Mouse (Mus musculus): ENCODE results near the gene Zfp668. TPM values are rescaled to one million over a fixed set of nuclear protein-coding genes. Genes with fewer than 3 reads are reported as not detected.
"Not testable (repeated sequence)": the region's sequence is repeated elsewhere in the genome, so short reads cannot be mapped to it uniquely, and the experiment has no call there.

The Zfp668 gene
- total RNA-seq, 2 experiments from 2014 or later: 2.4 to 3.6 TPM

DNA sequence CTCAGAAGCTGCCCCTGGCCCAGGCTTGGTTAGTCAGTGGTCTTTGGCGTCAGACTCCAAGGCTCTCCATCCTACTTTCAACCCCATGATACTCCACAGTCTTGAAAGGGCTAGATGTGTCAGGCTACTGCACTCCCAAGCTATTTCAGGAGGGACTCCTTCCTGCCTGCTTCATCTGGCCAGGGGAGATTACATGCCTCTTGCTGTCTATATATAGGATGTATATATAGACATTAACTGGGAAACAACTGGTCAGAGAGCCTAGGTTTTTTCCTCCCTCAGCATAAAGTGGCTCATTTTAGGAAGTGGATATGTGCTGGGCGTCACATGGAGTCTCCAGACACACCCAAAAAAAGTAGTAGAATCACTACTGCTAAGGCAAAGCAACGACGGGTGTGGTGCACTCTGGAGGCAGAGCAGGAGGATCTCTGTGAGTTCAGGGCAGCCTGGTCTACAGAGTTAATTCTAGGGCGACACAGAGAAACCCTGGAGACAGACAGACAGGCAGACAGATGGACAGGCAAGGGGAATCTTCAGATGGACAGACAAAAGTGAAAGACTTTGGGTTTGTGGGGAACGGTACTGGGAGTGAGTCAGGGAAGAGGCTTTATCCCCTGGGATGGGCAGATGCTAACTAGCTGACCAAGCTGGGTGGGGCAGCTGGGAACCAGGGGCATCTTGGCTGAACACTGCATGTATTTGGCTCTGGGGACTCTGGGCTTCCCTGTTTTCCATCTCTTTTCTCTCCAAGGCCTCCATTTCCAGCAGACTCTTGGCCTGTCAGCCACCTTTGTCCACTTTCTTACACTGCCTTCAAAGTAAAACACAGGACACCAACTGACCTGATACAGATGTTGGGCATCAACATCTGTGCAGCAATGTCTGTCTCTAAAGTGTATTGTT is 26.4 kb downstream of the Zfp668 start:
- DNase-seq: peak; percentile 28 to 33
- intact Hi-C loops (cut with DNase I): no loop called here

DNA sequence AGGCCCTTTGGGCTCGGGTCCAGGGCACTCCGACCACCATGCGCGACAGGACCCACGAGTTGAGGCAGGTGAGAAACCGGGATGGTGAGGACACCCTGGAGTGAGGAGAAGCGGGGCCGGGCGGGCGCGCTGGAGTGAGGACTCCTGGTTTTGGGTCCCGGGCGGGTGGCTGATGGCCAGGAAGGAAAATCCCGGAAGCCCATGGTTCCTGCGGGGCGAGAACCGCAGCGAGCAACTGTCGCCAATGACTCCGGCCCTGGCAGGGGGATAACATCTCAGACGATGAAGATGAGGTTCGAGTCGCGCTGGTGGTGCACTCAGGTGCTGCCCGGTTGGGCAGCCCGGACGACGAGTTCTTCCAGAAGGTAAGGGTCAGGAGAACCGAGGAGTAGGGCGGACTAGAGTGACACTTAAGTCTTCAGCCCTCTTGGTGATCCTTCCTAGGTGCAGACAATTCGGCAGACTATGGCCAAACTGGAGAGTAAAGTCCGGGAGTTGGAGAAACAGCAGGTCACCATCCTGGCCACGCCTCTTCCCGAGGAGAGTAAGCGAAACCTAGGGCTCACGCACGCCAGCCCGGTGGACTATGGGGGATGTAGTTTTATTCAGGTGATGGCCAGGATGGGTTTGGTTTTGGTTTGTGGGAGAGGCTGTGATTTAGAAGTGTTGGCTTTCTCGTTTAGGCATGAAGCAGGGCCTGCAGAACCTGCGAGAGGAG is 34.5 kb downstream of the Zfp668 start:
- peak; percentile 70 for DNase-seq
- intact Hi-C loops (cut with DNase I): loop anchor here (1.0 kb wide), 1 partner anchor 33 kb away; no protein-coding TSS in a partner anchor

DNA sequence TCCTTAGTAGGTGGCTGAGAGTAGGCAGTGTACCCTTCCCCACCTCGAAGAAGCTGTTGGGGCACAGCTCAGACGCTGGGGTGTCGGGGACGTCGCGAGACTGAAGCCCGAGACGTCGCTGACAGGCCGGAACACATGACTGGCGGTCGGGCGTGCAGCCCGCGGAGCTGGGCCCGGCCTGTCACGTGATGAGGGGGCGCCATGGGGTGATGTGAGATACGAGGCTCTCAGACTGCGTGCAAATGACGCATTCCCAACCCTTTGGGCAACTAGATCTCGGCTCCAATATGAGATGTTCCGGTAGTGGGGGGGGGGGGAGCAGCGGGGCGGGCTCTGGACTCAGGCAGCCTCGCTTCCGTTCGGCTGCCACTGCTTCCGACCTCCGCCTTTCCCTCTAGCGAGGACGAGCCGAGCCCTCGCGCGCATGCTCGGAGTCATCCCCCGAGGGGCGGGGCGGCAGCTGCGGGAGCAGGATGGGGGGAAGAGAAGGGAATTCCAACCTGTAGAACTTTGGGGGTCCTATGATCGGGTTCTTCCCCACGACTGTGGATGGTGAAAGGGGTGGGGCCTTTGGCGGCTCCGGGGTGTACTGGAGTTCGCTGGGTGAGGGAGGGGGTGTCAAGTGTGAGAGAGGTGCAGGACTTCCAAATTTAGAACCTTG is 35.2 kb downstream of the Zfp668 start:
- intact Hi-C loops (cut with DNase I): no loop called here
- DNase-seq: peak; percentile 92 to 93

DNA sequence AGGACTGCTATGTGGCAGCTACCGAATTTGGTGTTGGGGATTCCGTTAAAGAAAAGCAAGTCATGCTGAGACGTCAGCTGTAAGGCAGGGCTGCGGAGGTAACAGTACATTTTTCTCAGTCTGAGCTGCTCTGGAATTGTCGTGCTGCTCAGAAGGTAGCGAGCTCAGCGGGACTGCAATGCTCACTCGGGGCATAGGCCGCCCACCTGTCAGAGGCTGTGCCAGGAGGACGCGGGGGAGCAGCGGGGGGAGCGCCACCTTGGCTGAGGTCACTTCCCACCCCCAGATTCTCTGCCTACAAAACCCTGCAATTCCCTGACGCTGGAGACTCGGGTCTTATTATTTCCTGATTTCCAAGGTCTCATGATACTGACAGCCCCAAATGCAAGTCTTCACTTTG is 35.7 kb downstream of the Zfp668 start:
- peak in 1 of 2 experiments; percentile 34 for DNase-seq
- intact Hi-C loops (cut with DNase I): no loop called here

DNA sequence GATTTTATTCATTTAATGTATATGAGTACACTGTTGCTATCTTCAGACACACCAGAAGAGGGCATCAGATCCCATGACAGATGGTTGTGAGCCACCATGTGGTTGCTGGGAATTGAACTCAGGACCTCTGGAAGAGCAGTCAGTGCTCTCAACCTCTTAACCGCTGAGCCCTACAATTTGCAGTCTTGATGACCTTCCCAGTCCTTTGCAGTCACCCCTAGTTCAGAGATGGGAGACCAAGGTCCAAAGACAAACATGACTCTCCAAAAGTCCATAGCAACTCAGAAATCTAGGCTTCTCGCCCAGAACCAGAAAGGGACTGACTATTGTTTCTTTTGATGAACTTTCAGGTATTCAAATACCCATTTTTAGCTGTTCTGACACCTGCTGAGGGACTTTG is 36.6 kb downstream of the Zfp668 start:
- DNase-seq; intact Hi-C loops (cut with DNase I): not testable (repeated sequence)

DNA sequence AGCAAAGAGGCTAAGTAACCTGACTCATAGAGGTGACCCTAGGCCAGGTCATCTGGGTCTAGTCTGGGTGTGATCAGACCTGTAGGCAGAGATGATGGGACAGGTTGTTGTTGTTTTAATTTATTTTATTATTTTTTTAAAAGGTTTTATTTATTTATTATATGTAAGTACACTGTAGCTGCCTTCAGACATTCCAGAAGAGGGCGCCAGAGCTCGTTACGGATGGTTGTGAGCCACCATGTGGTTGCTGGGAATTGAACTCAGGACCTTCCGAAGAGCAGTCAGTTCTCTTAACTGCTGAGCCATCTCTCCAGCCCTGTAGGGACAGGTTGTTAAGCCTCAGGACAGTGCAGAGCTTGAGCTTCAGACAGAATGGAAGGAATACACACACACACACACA is 38.8 kb downstream of the Zfp668 start:
- intact Hi-C loops (cut with DNase I); DNase-seq: not testable (repeated sequence)

DNA sequence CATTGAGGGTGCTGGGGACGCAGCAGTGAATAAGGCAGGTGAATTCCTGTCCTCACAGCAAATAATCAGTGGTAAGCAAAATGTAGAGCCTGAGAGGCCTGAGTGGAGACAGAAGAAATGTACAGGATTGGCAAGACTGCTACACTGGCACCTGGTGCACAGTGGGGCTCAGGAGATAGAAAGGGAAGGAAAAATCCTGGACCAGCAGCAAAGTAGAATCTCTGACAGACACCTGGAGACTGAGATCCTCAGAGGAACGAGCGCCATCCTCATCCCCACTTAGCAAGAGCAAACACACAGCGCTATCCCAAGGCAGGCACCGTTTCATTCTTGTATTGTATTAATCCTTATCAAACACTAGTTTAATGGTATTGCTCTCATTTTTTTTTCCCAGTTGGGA is 39.2 kb downstream of the Zfp668 start:
- no peak for DNase-seq
- intact Hi-C loops (cut with DNase I): no loop called here

DNA sequence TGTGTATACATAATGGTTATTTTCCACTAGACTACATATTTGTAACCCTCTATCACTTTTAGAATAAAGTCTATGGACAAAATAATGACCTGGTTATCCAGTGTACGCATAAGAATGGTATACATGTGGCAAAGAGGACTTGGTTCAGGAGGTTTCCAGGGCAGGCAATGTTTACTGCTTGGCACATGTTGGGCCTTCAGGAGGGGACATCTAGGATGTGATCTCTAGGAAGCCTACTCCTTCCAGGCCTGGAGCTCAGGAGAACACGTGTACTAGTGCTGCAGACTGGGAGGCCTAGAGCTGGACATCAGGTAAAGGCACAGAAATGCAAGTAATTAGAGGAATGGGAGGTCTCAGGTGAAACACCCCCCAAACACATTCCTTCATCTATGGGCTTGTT is 41.1 kb downstream of the Zfp668 start:
- intact Hi-C loops (cut with DNase I): loop anchor here (2.0 kb wide), 1 partner anchor 33 kb away; no protein-coding TSS in a partner anchor
- DNase-seq: no peak

DNA sequence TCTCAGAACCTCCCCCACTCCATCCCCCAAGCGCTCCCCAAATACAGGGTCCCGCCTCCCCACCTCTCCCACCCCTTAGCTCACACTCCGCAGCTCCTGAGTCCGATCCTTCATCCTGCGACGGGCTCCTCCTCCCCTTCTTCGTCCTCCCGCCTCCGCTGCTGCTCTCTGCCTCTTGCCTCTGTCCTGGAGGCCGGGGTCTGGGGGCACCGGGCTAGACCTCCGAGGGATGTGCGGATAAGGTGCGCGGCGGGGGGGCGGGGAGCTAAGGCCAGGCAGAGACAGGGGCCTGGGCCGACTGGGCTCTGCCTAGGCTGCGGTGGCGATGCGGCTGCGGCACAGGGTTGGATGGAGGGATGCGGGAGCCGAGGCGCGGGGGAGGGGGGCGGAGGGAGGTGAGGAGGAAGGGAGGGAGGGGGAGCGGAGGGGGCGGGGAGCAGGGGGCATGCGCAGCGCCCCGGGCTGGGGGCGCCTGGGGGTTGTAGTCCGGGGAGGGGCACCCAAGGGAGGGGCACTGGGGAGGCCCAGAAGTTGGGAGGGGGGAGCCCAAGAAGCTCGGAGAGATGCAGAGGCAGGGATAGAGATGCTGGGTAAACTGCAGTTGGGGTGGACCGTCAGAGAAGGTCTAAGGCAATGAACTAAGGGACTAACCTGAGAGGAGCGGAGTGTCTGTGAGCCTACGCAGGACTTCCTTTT is 52.3 kb downstream of the Zfp668 start, which contains the start of the genes Stx4a and Stx1b:
Gene Stx4a, plus strand, starts transcription at position 119 of the 696 bp plus-strand sequence.
Gene Stx1b, minus strand, starts transcription at position 374 of the 696 bp plus-strand sequence.
- intact Hi-C loops (cut with DNase I): no loop called here
- no peak for DNase-seq

DNA sequence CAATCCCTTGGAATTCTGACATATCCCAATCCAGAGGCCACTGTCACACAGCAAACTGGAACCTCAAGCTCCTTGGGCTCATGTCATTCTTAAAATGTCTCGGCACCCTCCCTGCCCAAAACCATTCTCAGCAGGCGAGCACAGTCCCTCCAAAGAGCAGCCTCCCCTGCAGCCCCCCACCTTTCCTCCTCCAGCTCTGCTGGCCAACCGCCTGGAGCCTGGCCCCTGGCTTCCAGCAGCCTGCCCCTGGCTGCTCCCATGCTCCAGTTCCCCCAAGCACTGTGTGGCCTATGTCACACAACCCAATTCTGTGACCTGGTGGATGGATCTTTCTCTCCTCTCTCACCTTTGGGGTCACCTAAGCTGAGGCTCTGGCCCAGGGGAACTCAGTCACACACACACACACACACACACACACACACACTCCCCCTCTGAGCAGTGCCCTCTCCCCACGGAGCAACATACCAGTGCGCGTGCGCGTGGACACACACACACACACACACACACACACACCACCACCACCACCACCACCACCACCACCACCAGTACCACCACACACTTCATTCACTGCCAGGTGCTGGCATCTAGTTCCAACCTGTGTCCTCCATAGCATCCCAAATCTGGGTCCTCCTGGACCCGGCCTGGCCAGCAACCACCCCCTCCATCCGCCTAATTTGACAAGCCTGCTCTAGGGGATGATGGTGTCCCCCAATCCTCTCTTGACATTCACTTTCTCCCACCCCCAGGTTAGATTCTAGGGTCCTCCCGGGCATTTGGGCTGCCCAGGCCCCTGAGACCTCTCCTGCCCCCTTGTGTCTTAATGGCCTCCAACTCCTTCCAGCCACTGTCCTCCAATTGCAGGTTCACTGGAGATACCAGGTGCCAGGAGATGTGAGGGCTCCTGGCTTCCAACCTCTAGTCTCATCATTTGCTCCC is 53.1 kb downstream of the Zfp668 start:
- intact Hi-C loops (cut with DNase I): no loop called here
- no peak for DNase-seq

DNA sequence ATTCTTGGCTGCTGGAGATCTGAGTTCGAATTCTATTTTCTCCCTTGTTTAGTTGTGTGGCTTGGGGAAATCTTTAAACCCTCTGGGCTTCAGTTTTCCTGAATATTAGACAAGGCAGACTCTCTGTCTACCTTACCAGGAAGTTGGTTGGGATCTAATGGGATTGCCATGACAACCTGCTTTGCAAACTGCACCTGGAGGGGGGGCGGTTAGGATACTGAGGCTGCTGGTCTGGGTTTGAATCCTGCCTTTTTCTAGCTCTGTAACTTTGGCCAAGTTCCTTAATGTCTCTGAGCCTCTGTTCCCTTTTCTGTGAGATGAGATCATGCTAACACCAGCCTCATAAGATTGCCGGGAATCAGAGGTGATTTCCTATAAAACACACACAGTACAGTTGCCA is 54.1 kb downstream of the Zfp668 start:
- intact Hi-C loops (cut with DNase I): no loop called here
- DNase-seq: no peak

DNA sequence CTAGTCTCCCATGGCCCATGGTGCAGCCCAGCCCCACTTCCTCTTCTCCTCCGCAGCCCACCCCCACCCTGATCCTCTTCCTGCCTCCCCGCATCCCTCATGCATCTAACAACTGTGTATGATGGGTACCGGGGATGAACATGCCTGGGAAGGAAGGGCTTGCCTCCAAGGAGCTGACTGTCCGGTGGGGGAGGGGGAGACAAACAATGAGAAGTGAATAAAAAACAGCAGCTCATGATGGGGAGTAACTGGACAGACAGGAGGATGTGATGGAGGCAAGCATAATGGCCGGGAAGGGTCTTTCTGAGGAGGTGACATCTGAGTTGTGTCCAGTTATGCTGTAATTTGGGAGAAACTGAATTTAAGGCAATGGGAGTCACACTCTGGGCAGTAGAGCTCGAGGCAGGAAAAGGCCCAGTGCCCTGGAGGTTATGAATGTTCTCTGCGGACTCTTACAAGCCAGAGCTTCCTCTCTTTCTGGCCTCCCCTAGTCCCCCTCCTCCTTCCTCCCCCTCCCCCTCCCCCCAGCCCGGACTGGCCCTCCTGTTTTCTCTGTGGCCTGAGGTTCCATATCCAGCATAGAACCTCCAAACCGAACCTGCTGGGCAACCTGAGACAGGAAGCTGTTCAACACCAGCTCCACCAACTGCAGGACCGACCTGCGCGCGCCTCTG is 55.7 kb downstream of the Zfp668 start:
- DNase-seq: no peak
- intact Hi-C loops (cut with DNase I): no loop called here

DNA sequence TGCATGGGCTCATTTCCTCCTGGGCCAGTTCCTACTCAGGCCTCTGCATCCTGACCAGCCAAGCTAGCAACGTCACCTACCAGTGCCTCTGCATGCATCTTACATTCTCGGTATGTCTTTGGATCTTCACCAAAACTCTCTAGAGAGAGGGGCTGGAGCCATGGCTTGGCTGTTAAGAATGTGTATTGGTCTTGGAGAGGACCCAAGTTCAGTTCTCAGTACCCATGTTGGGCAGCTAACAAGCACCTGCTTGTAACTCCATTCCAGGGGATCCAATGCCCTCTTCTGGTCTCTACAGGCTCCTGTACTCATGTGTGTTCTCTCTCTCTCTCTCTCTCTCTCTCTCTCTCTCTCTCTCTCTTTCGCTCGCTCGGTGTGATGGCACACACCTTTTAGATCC is 58.9 kb downstream of the Zfp668 start:
- no peak for DNase-seq

DNA sequence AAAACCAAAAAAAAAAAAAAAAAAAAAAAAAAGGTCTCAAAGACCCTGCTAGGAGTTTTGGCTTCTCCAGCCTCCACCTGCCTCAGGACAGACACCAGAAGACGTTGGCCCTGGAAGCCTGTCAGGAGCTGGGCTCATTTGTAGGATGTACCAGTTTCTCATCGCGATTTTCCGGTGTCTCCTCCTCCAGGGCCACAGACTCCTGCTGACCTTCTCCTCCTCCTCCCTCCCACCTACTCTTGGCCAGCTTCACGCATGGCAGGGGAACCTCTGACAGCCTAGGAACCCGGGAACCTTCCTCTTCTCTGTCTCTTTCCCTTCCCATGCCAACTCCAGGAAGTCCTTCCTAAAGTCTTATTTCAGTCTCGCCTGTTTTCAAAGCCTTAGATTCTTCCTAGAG is 59.6 kb downstream of the Zfp668 start:
- no peak for DNase-seq
- intact Hi-C loops (cut with DNase I): no loop called here

More for the DNA sequence above, 58.9 kb downstream of the Zfp668 start:
- intact Hi-C loops (cut with DNase I): no loop called here

DNA sequence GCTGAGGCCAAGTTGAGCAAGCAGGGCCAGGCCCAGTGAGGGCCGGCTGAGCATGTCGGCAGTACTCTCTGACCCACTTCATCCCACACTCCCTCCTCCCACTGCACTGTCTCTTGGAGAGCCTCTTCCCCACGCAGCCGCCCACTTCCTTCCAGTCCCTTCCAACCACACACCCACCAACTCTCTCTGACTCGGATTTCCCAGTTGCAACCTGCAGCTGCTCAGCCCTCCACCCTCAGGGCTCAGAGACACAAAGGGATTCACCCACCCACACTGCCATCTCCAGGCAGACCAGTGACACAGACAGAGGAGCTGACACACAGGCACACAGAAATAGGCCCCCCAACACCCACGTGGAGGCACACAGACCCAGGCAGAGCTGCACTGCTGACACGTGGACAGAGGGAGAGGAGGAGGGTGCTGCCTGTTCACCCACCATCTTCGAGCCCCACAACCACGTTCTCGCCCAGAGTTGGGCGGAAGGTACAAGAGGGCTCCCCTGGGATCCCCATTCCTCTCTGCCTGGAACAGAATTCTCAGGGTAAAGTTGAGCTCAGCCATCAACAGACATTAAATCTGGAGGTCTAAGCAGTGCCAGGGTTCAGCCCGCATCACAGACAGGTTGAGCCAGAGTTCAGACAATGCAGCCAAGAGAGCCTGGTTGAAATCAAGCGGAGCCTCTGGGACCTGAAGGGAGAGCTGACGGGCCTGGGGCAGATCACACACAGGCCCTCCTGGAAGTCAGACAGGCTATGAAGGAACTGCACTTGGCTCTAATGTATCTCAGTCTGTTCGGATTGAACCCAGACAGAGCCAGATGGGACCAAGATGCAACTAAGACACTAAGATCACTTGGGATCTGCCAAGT is 60.4 kb downstream of the Zfp668 start:
- DNase-seq: peak; percentile 61 to 66
- intact Hi-C loops (cut with DNase I): no loop called here

DNA sequence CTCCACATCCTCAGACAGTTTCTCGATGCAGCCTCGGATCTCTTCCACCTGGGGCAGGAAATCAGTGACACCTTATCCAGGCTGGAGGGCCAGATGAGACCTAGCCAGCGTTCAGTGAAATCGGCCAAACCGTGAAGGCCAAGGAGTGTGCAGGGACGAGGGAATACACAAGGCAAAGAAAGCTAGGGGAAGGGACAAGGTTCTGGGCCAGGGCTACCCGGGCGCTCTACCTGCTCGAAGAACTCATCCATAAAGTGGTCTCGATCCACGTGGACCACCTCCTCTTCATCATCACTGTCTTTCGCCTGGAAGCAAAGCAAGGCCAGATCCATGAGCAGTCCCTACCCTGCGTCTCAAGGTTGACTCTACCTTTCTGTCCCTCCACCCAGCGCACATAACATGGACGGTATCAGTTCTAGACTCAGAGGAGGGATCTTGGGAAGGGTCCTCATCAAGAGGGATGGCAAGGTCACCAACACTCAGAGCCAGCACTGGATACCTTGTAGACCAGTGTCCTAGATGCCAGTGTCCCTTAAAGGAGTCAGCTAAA is 61.4 kb downstream of the Zfp668 start:
- intact Hi-C loops (cut with DNase I): no loop called here
- DNase-seq: no peak

DNA sequence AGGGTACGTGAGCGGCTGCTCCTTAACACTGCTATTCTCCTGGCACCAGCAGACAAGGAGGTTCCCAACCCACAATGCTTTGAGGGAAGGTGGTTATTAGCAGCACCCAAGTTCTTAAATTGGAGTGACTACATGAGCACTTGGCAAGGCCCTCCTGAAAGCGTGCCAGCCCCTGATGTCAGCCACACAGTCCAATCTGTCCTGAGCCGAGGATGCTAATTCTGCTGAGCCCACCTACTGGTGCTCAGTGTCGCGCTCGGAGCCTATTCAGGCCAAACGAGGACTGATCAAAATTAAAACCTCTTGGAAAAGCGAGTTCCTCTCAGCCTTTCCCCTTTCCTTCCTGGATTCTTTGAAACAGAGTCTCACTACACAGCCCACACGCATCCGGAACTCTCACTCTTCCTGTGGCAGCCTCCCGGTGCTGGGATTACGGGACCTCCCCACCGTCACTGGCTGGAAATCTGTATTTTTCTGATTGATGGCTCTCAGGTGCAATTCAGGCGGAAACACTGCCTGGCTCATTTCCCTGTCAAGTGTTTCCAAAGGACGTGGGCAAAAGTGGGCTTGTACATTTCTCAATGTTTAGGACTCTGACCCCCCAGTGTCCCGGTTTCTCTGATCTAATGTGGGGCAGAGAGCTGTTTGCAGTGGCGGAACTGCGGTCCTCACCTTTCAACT is 62.2 kb downstream of the Zfp668 start:
- DNase-seq: peak; percentile 78 to 82
- intact Hi-C loops (cut with DNase I): no loop called here
